Comparison of ENCODE assay signal across 8 mouse cellular contexts in the genomic region with DNA sequence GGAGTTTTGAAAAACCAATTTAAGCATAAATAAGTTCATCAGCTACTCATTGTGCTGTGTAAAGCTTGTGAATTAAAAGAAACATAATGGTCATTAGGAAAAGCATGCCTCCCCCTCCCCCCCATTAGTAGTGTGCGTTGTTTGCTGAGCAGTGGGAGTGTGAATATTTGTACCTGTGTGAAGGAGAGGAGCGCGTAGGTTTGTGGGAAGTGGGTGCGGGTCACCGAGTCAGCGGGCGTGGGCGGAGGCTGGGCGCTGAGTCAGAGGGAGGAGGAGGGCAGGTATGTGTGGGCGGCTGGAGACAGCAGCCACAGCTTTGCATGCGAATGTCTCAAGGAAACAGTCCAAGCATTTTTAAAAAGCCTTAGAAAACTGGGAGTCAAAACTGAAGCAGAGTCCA. TPM values are rescaled to one million over a fixed set of nuclear protein-coding genes. Genes with fewer than 3 reads are reported as not detected.
DNase-seq lines count a peak whose midpoint lies in the region; ATAC-seq lines count a peak whose summit lies in the region.

No protein-coding gene starts in this region.

- intact Hi-C loops in gastrocnemius, postnatal 14 days (cut with DNase I; ENCODE audit: low total_unique reads): no loop called here
- intact Hi-C loops in left cerebral cortex, postnatal 36 days (cut with DNase I): loop anchor here (5.0 kb wide), 1 partner anchor 95 kb away; the partner anchor contains the start of gene Nab1

- no peaks in the 10 kb centered on the region for H3K4me1 ChIP-seq in intestine, embryonic 14.5 days (replicated peaks; ENCODE audit: control insufficient read depth, insufficient read depth, low read length)

- H3K27ac ChIP-seq in intestine, embryonic 14.5 days (ENCODE audit: low read depth): no peak overlapping the region

- no peak overlapping the region for H3K4me3 ChIP-seq in intestine, embryonic 14.5 days (ENCODE audit: low read depth, low read length)

- H3K9me3 ChIP-seq in intestine, embryonic 14.5 days (ENCODE audit: control insufficient read depth, low read length): no peaks in the 10 kb centered on the region

- WGBS in intestine, embryonic 14.5 days: 40% methylated on average over 11 of the region's 11 CpGs

- no peak overlapping the region for H3K9ac ChIP-seq in intestine, embryonic 14.5 days (ENCODE audit: low read length)

- ATAC-seq in intestine, embryonic 14.5 days (replicated peaks; ENCODE audit: low FRiP score, low TSS enrichment, low read depth): peak; percentile 72; the same call in 1 of the 2 replicates

- DNase-seq in gastrocnemius, postnatal 14 days: peak; percentile 17
- DNase-seq in gastrocnemius, postnatal 4 days (ENCODE audit: low spot score in 2 of 2): no peak
- DNase-seq in brain, adult 2 months (ENCODE audit: low read depth, low spot score): peak; percentile 84
- DNase-seq in frontal cortex, adult 2 months (ENCODE audit: extremely low spot score in 1 of 2, low spot score in 1 of 2): peak; percentile 21 to 74
- DNase-seq in intestine, embryonic 14.5 days (ENCODE audit: low spot score): peak; percentile 62
- peak; percentile 64 to 71 for DNase-seq in left cerebral cortex, postnatal 36 days (ENCODE audit: low spot score in 2 of 2)
- peak; percentile 67 to 71 for DNase-seq in natural killer cell, adult 2 months (ENCODE audit: low spot score in 2 of 2)
- DNase-seq in thymus, postnatal 10 days (ENCODE audit: low spot score in 2 of 2): peak; percentile 42 to 45

- H3K36me3 ChIP-seq in intestine, embryonic 14.5 days (ENCODE audit: control insufficient read depth, insufficient read depth, low read length): no peaks in the 10 kb centered on the region

- no peaks in the 10 kb centered on the region for H3K27me3 ChIP-seq in intestine, embryonic 14.5 days (replicated peaks; ENCODE audit: control insufficient read depth, insufficient read depth, low read length)

- peak overlapping the region; percentile 1; the same call in 1 of the 2 replicates for H3K4me2 ChIP-seq in intestine, embryonic 14.5 days (ENCODE audit: low read length)

RNA-seq across cellular contexts. Expression of gene Nemp2, which starts 32.7 kb away (rescaled TPM):
- 1 to 10 TPM in 1 of 2 experiments, under 1 TPM in 1; 0.86 to 1.0 TPM for total RNA-seq in gastrocnemius, postnatal 14 days (2021)
- 1 to 10 TPM; 4.2 to 5.8 TPM for total RNA-seq in gastrocnemius, postnatal 4 days (2021)
- 10.7 and 12.3 TPM in 2 replicates for polyA plus RNA-seq in frontal cortex, adult 2 months (2012; rRNA removed)
- 11.9 and 12.3 TPM in 2 replicates for polyA plus RNA-seq in intestine, embryonic 14.5 days (2014; fragmentation: Nextera tagmentation; extraction: Ambion mirVana)
- total RNA-seq in left cerebral cortex, postnatal 36 days (2021): 1 to 10 TPM; 3.3 to 5.3 TPM

Comparison
In these comparisons a context has a peak if more than half of its experiments do, and no peak if none do; other contexts are left out.
1. DNase-seq: peak in gastrocnemius, postnatal 14 days (single experiment), brain, adult 2 months (single experiment), frontal cortex, adult 2 months (2 of 2), intestine, embryonic 14.5 days (single experiment), left cerebral cortex, postnatal 36 days (2 of 2), natural killer cell, adult 2 months (2 of 2) and thymus, postnatal 10 days (2 of 2); none in gastrocnemius, postnatal 4 days (0 of 2).